8 mouse cellular contexts compared by ENCODE assay signal in the genomic region with DNA sequence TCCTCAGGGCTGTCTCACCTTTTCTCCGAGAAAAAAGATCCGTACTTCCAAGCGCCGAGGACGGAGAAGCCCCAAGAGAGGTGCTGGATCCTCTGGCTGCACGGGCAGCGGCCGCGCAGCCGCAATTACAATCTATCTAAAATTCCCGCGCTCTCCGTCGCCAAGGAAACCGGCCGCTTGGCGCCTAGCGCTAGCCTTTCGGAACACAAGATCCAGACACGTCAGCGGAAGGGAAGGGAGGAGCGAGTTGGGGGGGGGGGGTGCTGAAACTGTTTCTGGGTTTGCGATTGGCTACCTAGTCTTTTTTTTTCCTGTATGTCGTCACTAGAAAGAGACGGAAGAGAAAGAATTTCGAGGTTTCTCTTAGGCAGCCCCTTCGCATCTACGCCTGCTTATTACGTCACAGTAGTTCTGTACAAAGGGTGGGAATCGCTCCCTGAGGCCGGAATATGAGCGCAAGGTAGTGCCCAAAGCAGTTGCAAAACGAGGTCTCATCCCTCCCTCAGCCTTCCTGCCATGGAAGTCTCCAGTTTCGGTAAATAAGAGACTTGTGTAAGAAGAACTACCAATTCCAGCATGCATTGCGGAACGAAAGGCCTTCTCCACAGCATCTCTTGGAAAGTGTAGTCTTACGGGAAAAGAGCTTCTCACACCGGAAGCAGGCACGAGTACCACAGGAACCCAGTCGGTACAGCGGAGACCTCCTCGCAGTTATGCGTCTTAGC. TPM values are rescaled to one million over a fixed set of nuclear protein-coding genes. Genes with fewer than 3 reads are reported as not detected.
DNase-seq lines count a peak whose midpoint lies in the region; ATAC-seq and TF ChIP-seq lines count a peak whose summit lies in the region.

Gene Brca1, minus strand, starts transcription at position 205 of the 725 bp plus-strand sequence.
Gene Nbr1, plus strand, starts transcription at position 399 of the 725 bp plus-strand sequence.

- peaks cover 30% of the 10 kb centered on the region for H3K36me3 ChIP-seq in heart, embryonic 12.5 days
- H3K36me3 ChIP-seq in kidney, postnatal 0 days (ENCODE audit: insufficient read depth, low read length), result 0 out of 2 replicates have a peak, but pooled peaks cover 3% of the 10 kb centered on the region
- H3K36me3 ChIP-seq in liver, embryonic 11.5 days (ENCODE audit: control insufficient read depth, insufficient read depth, low read length), result peaks cover 13% of the 10 kb centered on the region; the same call in 1 of the 2 replicates
- H3K36me3 ChIP-seq in stomach, embryonic 14.5 days (ENCODE audit: control insufficient read depth, insufficient read depth, low read length), result peaks cover 14% of the 10 kb centered on the region

- no peak for TF ChIP-seq CTCF in kidney, postnatal 0 days (IDR thresholded peaks at IDR 0.05; ENCODE audit: low read depth)

- DNase-seq in CD4-positive helper T cell, adult 2 months (ENCODE audit: low read depth, low spot score), result peak; percentile 99
- DNase-seq in brain, embryonic 18.5 days (ENCODE audit: low read depth, low spot score), result peak; percentile 99
- peak; percentile 98 for DNase-seq in kidney, postnatal 0 days (ENCODE audit: low spot score)
- DNase-seq in liver, embryonic 11.5 days (ENCODE audit: low spot score), result peak; percentile 95
- peak; percentile 99 for DNase-seq in naive thymus-derived CD4-positive, alpha-beta T cell, adult 2 months (ENCODE audit: low read depth)

- ATAC-seq in erythroid progenitor cell, adult 5-6 weeks (replicated peaks; ENCODE audit: low FRiP score, poor library complexity, severe bottlenecking), result peak; percentile 75
- ATAC-seq in heart, embryonic 12.5 days (ENCODE audit: insufficient number of reproducible peaks, low FRiP score), result peak; percentile 84
- peak; percentile 65 for ATAC-seq in kidney, postnatal 0 days (replicated peaks; ENCODE audit: low FRiP score, low read depth)
- ATAC-seq in liver, embryonic 11.5 days (replicated peaks; ENCODE audit: low FRiP score), result peak; percentile 76
- ATAC-seq in stomach, embryonic 14.5 days (ENCODE audit: insufficient number of reproducible peaks, insufficient read depth, low FRiP score, low read depth), result peak; percentile 78

- H3K27ac ChIP-seq in heart, embryonic 12.5 days (ENCODE audit: poor library complexity, severe bottlenecking), result peak within 1 kb of the TSS; percentile 94
- H3K27ac ChIP-seq in kidney, postnatal 0 days, result peak within 1 kb of the TSS; percentile 97
- peak within 1 kb of the TSS; percentile 83 for H3K27ac ChIP-seq in liver, embryonic 11.5 days (ENCODE audit: low read depth, low read length)
- H3K27ac ChIP-seq in stomach, embryonic 14.5 days (ENCODE audit: low read length), result peak within 1 kb of the TSS; percentile 87

- peak within 1 kb of the TSS; percentile 89 for H3K4me2 ChIP-seq in heart, embryonic 12.5 days
- peak within 1 kb of the TSS; percentile 77 for H3K4me2 ChIP-seq in kidney, postnatal 0 days (ENCODE audit: low read length)
- peak within 1 kb of the TSS; percentile 82 for H3K4me2 ChIP-seq in liver, embryonic 11.5 days
- peak within 1 kb of the TSS; percentile 69 for H3K4me2 ChIP-seq in stomach, embryonic 14.5 days (replicated peaks; ENCODE audit: low read depth, low read length)

- peak within 1 kb of the TSS; percentile 91 for H3K9ac ChIP-seq in heart, embryonic 12.5 days
- peak within 1 kb of the TSS; percentile 81 for H3K9ac ChIP-seq in kidney, postnatal 0 days (ENCODE audit: low read depth, low read length)
- peak within 1 kb of the TSS; percentile 83 for H3K9ac ChIP-seq in liver, embryonic 11.5 days (ENCODE audit: low read depth, low read length)
- H3K9ac ChIP-seq in stomach, embryonic 14.5 days (replicated peaks; ENCODE audit: low read depth, low read length), result peak within 1 kb of the TSS; percentile 49

- peak within 1 kb of the TSS; percentile 94 for H3K4me3 ChIP-seq in heart, embryonic 12.5 days
- H3K4me3 ChIP-seq in kidney, postnatal 0 days (replicated peaks; ENCODE audit: low read depth, low read length), result peak within 1 kb of the TSS; percentile 77
- H3K4me3 ChIP-seq in liver, embryonic 11.5 days (ENCODE audit: low read depth, low read length), result peak within 1 kb of the TSS; percentile 72
- H3K4me3 ChIP-seq in stomach, embryonic 14.5 days (ENCODE audit: low read depth, low read length), result peak within 1 kb of the TSS; percentile 80

- WGBS in heart, embryonic 12.5 days, result under 1% methylated on average over 43 of the region's 43 CpGs
- WGBS in kidney, postnatal 0 days, result under 1% methylated on average over 43 of the region's 43 CpGs
- under 1% methylated on average over 43 of the region's 43 CpGs for WGBS in liver, embryonic 11.5 days
- WGBS in stomach, embryonic 14.5 days, result under 1% methylated on average over 43 of the region's 43 CpGs

- no peaks in the 10 kb centered on the region for H3K27me3 ChIP-seq in heart, embryonic 12.5 days (replicated peaks)
- no peaks in the 10 kb centered on the region for H3K27me3 ChIP-seq in kidney, postnatal 0 days (ENCODE audit: insufficient read depth, low read length)
- H3K27me3 ChIP-seq in liver, embryonic 11.5 days (replicated peaks; ENCODE audit: control insufficient read depth, insufficient read depth, low read length), result no peaks in the 10 kb centered on the region
- no peaks in the 10 kb centered on the region for H3K27me3 ChIP-seq in stomach, embryonic 14.5 days (ENCODE audit: control insufficient read depth, insufficient read depth, low read length)

- H3K4me1 ChIP-seq in heart, embryonic 12.5 days (replicated peaks), result peaks cover 18% of the 10 kb centered on the region
- H3K4me1 ChIP-seq in kidney, postnatal 0 days (replicated peaks; ENCODE audit: insufficient read depth, low read length), result peaks cover 16% of the 10 kb centered on the region
- H3K4me1 ChIP-seq in liver, embryonic 11.5 days (replicated peaks; ENCODE audit: control insufficient read depth, insufficient read depth, low read length), result peaks cover 12% of the 10 kb centered on the region
- peaks cover 19% of the 10 kb centered on the region; the same call in 1 of the 2 replicates for H3K4me1 ChIP-seq in stomach, embryonic 14.5 days (ENCODE audit: control insufficient read depth, insufficient read depth, low read length)

- no peaks in the 10 kb centered on the region for H3K9me3 ChIP-seq in heart, embryonic 12.5 days (replicated peaks)
- H3K9me3 ChIP-seq in kidney, postnatal 0 days (replicated peaks; ENCODE audit: low read length), result no peaks in the 10 kb centered on the region
- H3K9me3 ChIP-seq in liver, embryonic 11.5 days (ENCODE audit: control insufficient read depth, low read length), result no peaks in the 10 kb centered on the region
- H3K9me3 ChIP-seq in stomach, embryonic 14.5 days (ENCODE audit: control insufficient read depth, low read depth, low read length), result no peaks in the 10 kb centered on the region

RNA-seq across cellular contexts. Expression of gene Brca1, which starts in this region (rescaled TPM):
- total RNA-seq in erythroid progenitor cell, adult 5-6 weeks (2015; ENCODE audit: low replicate concordance), result 85.1 and 137 TPM in 2 replicates
- total RNA-seq in erythroid progenitor cell, adult 5-6 weeks (2017; ENCODE audit: low replicate concordance), result 153 and 177 TPM in 2 replicates
- polyA plus RNA-seq in heart, embryonic 12.5 days (2016; fragmentation: Nextera tagmentation; extraction: Ambion mirVana), result 10.4 and 13.3 TPM in 2 replicates
- 4.2 and 6.3 TPM in 2 replicates for polyA plus RNA-seq in kidney, postnatal 0 days (2015; fragmentation: Nextera tagmentation; extraction: Ambion mirVana)
- polyA plus RNA-seq in liver, embryonic 11.5 days (2014; fragmentation: Nextera tagmentation; extraction: Ambion mirVana), result 19.6 and 22.1 TPM in 2 replicates
- polyA plus RNA-seq in stomach, embryonic 14.5 days (2014; fragmentation: Nextera tagmentation; extraction: Ambion mirVana), result 14.7 and 18.2 TPM in 2 replicates

RNA-seq across cellular contexts. Expression of gene Nbr1, which starts in this region (rescaled TPM):
- 108 and 112 TPM in 2 replicates for total RNA-seq in erythroid progenitor cell, adult 5-6 weeks (2015; ENCODE audit: low replicate concordance)
- total RNA-seq in erythroid progenitor cell, adult 5-6 weeks (2017; ENCODE audit: low replicate concordance), result 82.8 and 107 TPM in 2 replicates
- 77.7 and 78.7 TPM in 2 replicates for polyA plus RNA-seq in heart, embryonic 12.5 days (2016; fragmentation: Nextera tagmentation; extraction: Ambion mirVana)
- polyA plus RNA-seq in kidney, postnatal 0 days (2015; fragmentation: Nextera tagmentation; extraction: Ambion mirVana), result 62.6 and 63.3 TPM in 2 replicates
- 52.7 and 55.7 TPM in 2 replicates for polyA plus RNA-seq in liver, embryonic 11.5 days (2014; fragmentation: Nextera tagmentation; extraction: Ambion mirVana)
- 59.8 and 62.0 TPM in 2 replicates for polyA plus RNA-seq in stomach, embryonic 14.5 days (2014; fragmentation: Nextera tagmentation; extraction: Ambion mirVana)

Comparison
In these comparisons a context has a peak if more than half of its experiments do, and no peak if none do; other contexts are left out.
1. Peak in every context shown above with its lines: DNase-seq, ATAC-seq, H3K4me3 ChIP-seq and H3K27ac ChIP-seq.